Mouse (Mus musculus): ENCODE results near the gene Dhx40.
"Not testable (repeated sequence)": the region's sequence is repeated elsewhere in the genome, so short reads cannot be mapped to it uniquely, and the experiment has no call there.

The Dhx40 gene

GRCm38 (mm10) chr11:86818928-86819327, 11.4 kb upstream of the Dhx40 start:
- no peak for DNase-seq (ENCODE audit: low spot score in 2 of 2)

GRCm38 (mm10) chr11:86816288-86816687, 8.7 kb upstream of the Dhx40 start:
- DNase-seq (ENCODE audit: low spot score in 2 of 2): not testable (repeated sequence)

- DNase-seq (ENCODE audit: low spot score in 2 of 2): not testable (repeated sequence)
Measured at GRCm38 (mm10) chr11:86814481-86814880, 6.9 kb upstream of the Dhx40 start.

GRCm38 (mm10) chr11:86813256-86813655, 5.7 kb upstream of the Dhx40 start:
- DNase-seq (ENCODE audit: low spot score in 2 of 2): not testable (repeated sequence)

GRCm38 (mm10) chr11:86811326-86811630, 3.7 kb upstream of the Dhx40 start:
- DNase-seq (ENCODE audit: low spot score in 2 of 2): no peak

- no peak for DNase-seq (ENCODE audit: low spot score in 2 of 2)
Measured at GRCm38 (mm10) chr11:86810572-86811325, 3.2 kb upstream of the Dhx40 start.

GRCm38 (mm10) chr11:86809828-86810227, 2.3 kb upstream of the Dhx40 start:
- no peak for DNase-seq (ENCODE audit: low spot score in 2 of 2)

- peak in 1 of 2 experiments; percentile 34 for DNase-seq (ENCODE audit: low spot score in 2 of 2)
Measured at GRCm38 (mm10) chr11:86807001-86807477, 507 bp downstream of the Dhx40 start.

- no peak for DNase-seq (ENCODE audit: low spot score in 2 of 2)
Measured at GRCm38 (mm10) chr11:86794161-86794560, 13.4 kb downstream of the Dhx40 start.

- DNase-seq (ENCODE audit: low spot score in 2 of 2): not testable (repeated sequence)
Measured at GRCm38 (mm10) chr11:86787436-86787835, 20.1 kb downstream of the Dhx40 start.

GRCm38 (mm10) chr11:86785767-86786166, 21.8 kb downstream of the Dhx40 start:
- no peak for DNase-seq (ENCODE audit: low spot score in 2 of 2)

GRCm38 (mm10) chr11:86769884-86770283, 37.7 kb downstream of the Dhx40 start:
- no peak for DNase-seq (ENCODE audit: low spot score in 2 of 2)

- DNase-seq (ENCODE audit: low spot score in 2 of 2): no peak
Measured at GRCm38 (mm10) chr11:86764501-86764900, 43.0 kb downstream of the Dhx40 start.

- not testable (repeated sequence) for DNase-seq (ENCODE audit: low spot score in 2 of 2)
Measured at GRCm38 (mm10) chr11:86763127-86763526, 44.4 kb downstream of the Dhx40 start.

- DNase-seq (ENCODE audit: low spot score in 2 of 2): no peak
Measured at GRCm38 (mm10) chr11:86760357-86760756, 47.2 kb downstream of the Dhx40 start.

GRCm38 (mm10) chr11:86759886-86760285, 47.7 kb downstream of the Dhx40 start:
- no peak for DNase-seq (ENCODE audit: low spot score in 2 of 2)

GRCm38 (mm10) chr11:86759226-86759625, 48.3 kb downstream of the Dhx40 start:
- DNase-seq (ENCODE audit: low spot score in 2 of 2): no peak

- DNase-seq (ENCODE audit: low spot score in 2 of 2): no peak
Measured at GRCm38 (mm10) chr11:86758559-86758958, 49.0 kb downstream of the Dhx40 start.

GRCm38 (mm10) chr11:86757480-86758371, 49.8 kb downstream of the Dhx40 start, which contains the start of gene Cltc:
Gene Cltc (minus strand): TSS chr11:86757565.
- DNase-seq (ENCODE audit: low spot score in 2 of 2): peak; percentile 96

- no peak for DNase-seq (ENCODE audit: low spot score in 2 of 2)
Measured at GRCm38 (mm10) chr11:86757142-86757479, 50.4 kb downstream of the Dhx40 start.

- DNase-seq (ENCODE audit: low spot score in 2 of 2): peak in 1 of 2 experiments; percentile 47
Measured at GRCm38 (mm10) chr11:86756156-86757141, 51.1 kb downstream of the Dhx40 start.

Measured in urinary bladder, postnatal 36 days (tissue).